Mouse (Mus musculus) liver, adult 2 months (tissue): ENCODE data around the gene Celf2.

Source experiments
- CTCF ChIP-seq: fragments of 200-500 bp; IDR thresholded peaks from 2 replicates; pipeline ENCODE4 v1.5.1; 2011; ENCODE audit warnings: low read depth, low read length, control low read depth
- POLR2A ChIP-seq: fragments of 200-500 bp; IDR thresholded peaks from 2 replicates; pipeline ENCODE4 v1.6.1; 2011; ENCODE audit warnings: low read length, control low read depth; ENCODE audit not compliant: insufficient read depth; ENCODE audit errors: extremely low read depth

GRCm38 (mm10) chr2:7241523-7241941 lies 267.8 kb downstream of the Celf2 start:
- no peak for TF ChIP-seq CTCF
- no peak for TF ChIP-seq POLR2A
